Mouse (Mus musculus) erythroblast, embryonic 14.5 days (primary cell): Measurements from ENCODE around the gene Ppih. TPM values are rescaled to one million over a fixed set of nuclear protein-coding genes. Genes with fewer than 3 reads are reported as not detected.
"Not testable (repeated sequence)": the region's sequence is repeated elsewhere in the genome, so short reads cannot be mapped to it uniquely, and the experiment has no call there.

Source experiments
- H3K27me3 ChIP-seq: 2 replicates; pipeline ENCODE4 v1.6.1; 2012; ENCODE audit warnings: inconsistent platforms; ENCODE audit not compliant: control insufficient read depth
- H3K36me3 ChIP-seq: 2 replicates; pipeline ENCODE4 v1.6.1; 2012; ENCODE audit warnings: mild to moderate bottlenecking, inconsistent platforms; ENCODE audit not compliant: control insufficient read depth
- H3K4me1 ChIP-seq: 2 replicates; pipeline ENCODE4 v1.6.1; 2012; ENCODE audit warnings: inconsistent platforms; ENCODE audit not compliant: control insufficient read depth
- H3K4me3 ChIP-seq: replicated peaks from 2 replicates; pipeline ENCODE3; 2012; ENCODE audit warnings: moderate library complexity, mild to moderate bottlenecking, inconsistent platforms
- H3K9me3 ChIP-seq: 2 replicates; pipeline ENCODE4 v1.6.1; 2012; ENCODE audit warnings: low read length, inconsistent platforms, mixed read lengths; ENCODE audit not compliant: control insufficient read depth
- GATA1 ChIP-seq: IDR thresholded peaks from 2 replicates; pipeline ENCODE4 v1.6.1; 2012; ENCODE audit warnings: low read length, inconsistent platforms, mixed read lengths
- TAL1 ChIP-seq: IDR thresholded peaks from 3 replicates; pipeline ENCODE4 v1.6.1; 2012; ENCODE audit warnings: low read length, inconsistent platforms, mixed read lengths
- polyA plus RNA-seq: library from polyadenylated mRNA; stranded (reverse); fragments of >175 nt; gene quantifications from 2 replicates; pipeline ENCODE4 v1.2.3, GENCODE M21; 2012

Ppih gene
- polyA plus RNA-seq, 1 experiment = 0.39 TPM

- no peak for TF ChIP-seq GATA1
- no peak for TF ChIP-seq TAL1
- H3K4me1 ChIP-seq = peaks cover 49% of the 10 kb centered on the region
- H3K27me3 ChIP-seq = no peaks in the 10 kb centered on the region
- H3K36me3 ChIP-seq = peaks cover 26% of the 10 kb centered on the region
- H3K9me3 ChIP-seq = no peaks in the 10 kb centered on the region
- H3K4me3 ChIP-seq = peak within 1 kb of the TSS; percentile 85
Measured at GRCm38 (mm10) chr4:119294415-119295133, 25.8 kb downstream of the Ppih start, which contains the start of gene Ybx1. Gene Ybx1 (minus strand): TSS chr4:119294604.

GRCm38 (mm10) chr4:119293574-119294258 is 26.6 kb downstream of the Ppih start:
- peak overlapping the region; percentile 85 for H3K4me3 ChIP-seq
- TF ChIP-seq GATA1 (no peak), TAL1 (no peak)
- H3K36me3 ChIP-seq = peaks cover 32% of the 10 kb centered on the region
- no peaks in the 10 kb centered on the region for H3K9me3 ChIP-seq
- no peaks in the 10 kb centered on the region for H3K27me3 ChIP-seq
- peaks cover 53% of the 10 kb centered on the region for H3K4me1 ChIP-seq

GRCm38 (mm10) chr4:119292771-119293573 is 27.4 kb downstream of the Ppih start:
- H3K27me3 ChIP-seq = no peaks in the 10 kb centered on the region
- peaks cover 58% of the 10 kb centered on the region for H3K4me1 ChIP-seq
- H3K4me3 ChIP-seq = peak overlapping the region; percentile 85
- TF ChIP-seq GATA1 (peak; percentile 38; the same call in 1 of the 2 replicates), TAL1 (no peak)
- H3K9me3 ChIP-seq = no peaks in the 10 kb centered on the region
- H3K36me3 ChIP-seq = peaks cover 39% of the 10 kb centered on the region

DNA sequence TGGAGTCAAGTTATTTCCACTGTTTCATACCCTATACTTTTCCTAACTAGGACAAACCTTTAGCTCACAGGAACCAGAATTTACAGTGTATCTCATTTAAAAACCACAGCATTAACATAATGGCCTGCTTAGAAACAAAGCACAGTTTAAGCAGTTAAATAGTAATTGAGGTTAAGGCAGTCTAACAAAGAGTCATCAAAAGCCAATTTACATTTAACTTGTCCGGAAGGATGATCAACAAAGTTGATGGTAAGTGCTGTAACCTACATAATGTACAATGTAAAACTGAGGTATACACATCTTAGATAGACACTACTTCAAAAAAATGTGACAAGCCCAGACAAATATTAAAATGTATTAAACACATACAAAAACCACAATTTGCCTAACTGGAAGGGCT is 28.4 kb downstream of the Ppih start:
- peaks cover 69% of the 10 kb centered on the region for H3K4me1 ChIP-seq
- peak overlapping the region; percentile 85 for H3K4me3 ChIP-seq
- H3K9me3 ChIP-seq = no peaks in the 10 kb centered on the region
- peaks cover 49% of the 10 kb centered on the region for H3K36me3 ChIP-seq
- TF ChIP-seq GATA1 (no peak), TAL1 (no peak)
- H3K27me3 ChIP-seq = no peaks in the 10 kb centered on the region

DNA sequence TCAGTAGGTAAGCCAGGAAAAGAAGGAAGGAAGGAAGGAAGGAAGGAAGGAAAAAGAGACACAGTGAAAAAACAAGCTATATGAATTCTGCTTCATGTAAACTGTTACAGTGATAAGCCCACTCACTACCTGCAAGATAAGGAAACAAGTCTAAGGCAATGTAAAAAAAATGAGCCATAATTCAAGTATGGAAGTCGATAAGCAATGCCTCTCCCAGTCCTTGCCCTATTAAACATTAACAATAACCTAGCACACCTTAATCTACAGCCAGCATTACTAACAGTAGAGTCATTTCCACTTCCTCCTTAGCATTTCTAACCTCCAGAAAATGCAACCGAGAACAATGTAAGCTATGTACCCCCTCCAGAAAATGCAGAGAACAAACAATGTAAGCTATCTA is 35.0 kb downstream of the Ppih start:
- Histone ChIP-seq H3K4me1 (peaks cover 48% of the 10 kb centered on the region), H3K36me3 (peaks cover 90% of the 10 kb centered on the region), H3K27me3 (no peaks in the 10 kb centered on the region), H3K4me3 (no peak overlapping the region), H3K9me3 (no peaks in the 10 kb centered on the region)
- TF ChIP-seq GATA1 (no peak), TAL1 (no peak)

- H3K27me3 ChIP-seq = no peaks in the 10 kb centered on the region
- peaks cover 90% of the 10 kb centered on the region for H3K36me3 ChIP-seq
- no peak for TF ChIP-seq TAL1
- no peak for TF ChIP-seq GATA1
- H3K4me1 ChIP-seq = peaks cover 44% of the 10 kb centered on the region
- H3K9me3 ChIP-seq = no peaks in the 10 kb centered on the region
- no peak overlapping the region for H3K4me3 ChIP-seq
Measured at GRCm38 (mm10) chr4:119284861-119285260, 35.5 kb downstream of the Ppih start.

DNA sequence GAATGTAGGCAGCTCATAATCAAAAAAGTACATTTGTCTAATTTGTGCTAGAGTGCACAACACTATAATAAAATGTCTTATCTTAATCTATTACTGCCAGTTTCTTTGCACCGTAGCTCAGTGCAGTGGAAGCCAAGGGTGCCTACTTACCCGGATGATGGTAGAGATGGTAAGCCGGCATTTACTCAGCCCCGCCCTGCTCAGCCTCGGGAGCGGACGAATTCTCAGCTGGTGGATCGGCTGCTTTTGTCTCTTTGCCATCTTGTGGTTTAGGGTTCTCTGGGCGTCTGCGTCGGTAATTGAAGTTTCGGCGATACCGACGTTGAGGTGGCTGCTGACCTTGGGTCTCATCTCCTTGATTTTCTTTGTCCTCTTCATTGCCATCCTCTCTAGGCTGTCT is 41.6 kb downstream of the Ppih start:
- not testable (repeated sequence) for H3K4me1 ChIP-seq, H3K27me3 ChIP-seq, H3K4me3 ChIP-seq, H3K9me3 ChIP-seq
- H3K36me3 ChIP-seq = peaks cover 95% of the 10 kb centered on the region

- H3K27me3 ChIP-seq = no peaks in the 10 kb centered on the region
- H3K9me3 ChIP-seq = no peaks in the 10 kb centered on the region
- peaks cover 93% of the 10 kb centered on the region for H3K36me3 ChIP-seq
- peaks cover 24% of the 10 kb centered on the region for H3K4me1 ChIP-seq
- no peak overlapping the region for H3K4me3 ChIP-seq
- TF ChIP-seq TAL1 (no peak), GATA1 (no peak)
Measured at GRCm38 (mm10) chr4:119275726-119276125, 44.6 kb downstream of the Ppih start.

GRCm38 (mm10) chr4:119275226-119275625 is 45.1 kb downstream of the Ppih start:
- Histone ChIP-seq H3K36me3 (peaks cover 94% of the 10 kb centered on the region), H3K4me1 (peaks cover 26% of the 10 kb centered on the region), H3K27me3 (no peaks in the 10 kb centered on the region), H3K9me3 (no peaks in the 10 kb centered on the region), H3K4me3 (no peak overlapping the region)
- no peak for TF ChIP-seq TAL1
- TF ChIP-seq GATA1 = no peak
